Mouse (Mus musculus) intestine, embryonic 16.5 days (tissue): ENCODE data around the gene Syn2. TPM values are rescaled to one million over a fixed set of nuclear protein-coding genes. Genes with fewer than 3 reads are reported as not detected.

Experiments used
- ATAC-seq: fragments of 200-750 bp; cut with Nextera tagmentation; 2 replicates; pipeline ENCODE4 v1.8.0; 2017; ENCODE audit warnings: moderate TSS enrichment, moderate library complexity
- H3K27ac ChIP-seq: fragments of 300-500 bp; sonication (generic); 2 replicates; pipeline ENCODE4 v1.5.1; 2014; ENCODE audit warnings: mild to moderate bottlenecking, low read length
- H3K27me3 ChIP-seq: fragments of 300-500 bp; sonication (generic); replicated peaks from 2 replicates; pipeline ENCODE4 v1.6.1; 2014; ENCODE audit warnings: low read length, control low read depth, mixed read lengths; ENCODE audit not compliant: control insufficient read depth, insufficient read depth
- H3K36me3 ChIP-seq: fragments of 300-500 bp; sonication (generic); 2 replicates; pipeline ENCODE4 v1.6.1; 2014; ENCODE audit warnings: low read length, control low read depth; ENCODE audit not compliant: control insufficient read depth, insufficient read depth
- H3K4me1 ChIP-seq: fragments of 300-500 bp; sonication (generic); 2 replicates; pipeline ENCODE4 v1.6.1; 2014; ENCODE audit warnings: low read length, control low read depth, mixed read lengths; ENCODE audit not compliant: control insufficient read depth, insufficient read depth
- H3K4me2 ChIP-seq: fragments of 300-500 bp; sonication (generic); 2 replicates; pipeline ENCODE4 v1.6.1; 2014; ENCODE audit warnings: low read depth, low read length, control low read depth
- H3K4me3 ChIP-seq: fragments of 300-500 bp; sonication (generic); 2 replicates; pipeline ENCODE4 v1.5.1; 2014; ENCODE audit warnings: mild to moderate bottlenecking, low read length
- H3K9ac ChIP-seq: fragments of 300-500 bp; sonication (generic); 2 replicates; pipeline ENCODE4 v1.6.1; 2014; ENCODE audit warnings: low read depth, low read length
- H3K9me3 ChIP-seq: fragments of 300-500 bp; sonication (generic); 2 replicates; pipeline ENCODE4 v1.6.1; 2016; ENCODE audit warnings: low read length, control low read depth; ENCODE audit not compliant: control insufficient read depth
- WGBS: fragments of 180-500 bp; shearing (Covaris S2); extraction: QIAGEN DNeasy Blood & Tissue Kit; methylation state at CpG from one replicate; pipeline ENCODE4 v1.1.7; 2014; 5-methylcytosine and 5-hydroxymethylcytosine counted together
- polyA plus RNA-seq: library from polyadenylated mRNA; unstranded; fragments of >200 nt; fragmentation: Nextera tagmentation; extraction: Ambion mirVana; gene quantifications from 2 replicates; pipeline ENCODE4 v1.2.1, GENCODE M21; 2015

Syn2 gene
- polyA plus RNA-seq, 1 experiment from 2014 or later: 0.89 TPM

DNA sequence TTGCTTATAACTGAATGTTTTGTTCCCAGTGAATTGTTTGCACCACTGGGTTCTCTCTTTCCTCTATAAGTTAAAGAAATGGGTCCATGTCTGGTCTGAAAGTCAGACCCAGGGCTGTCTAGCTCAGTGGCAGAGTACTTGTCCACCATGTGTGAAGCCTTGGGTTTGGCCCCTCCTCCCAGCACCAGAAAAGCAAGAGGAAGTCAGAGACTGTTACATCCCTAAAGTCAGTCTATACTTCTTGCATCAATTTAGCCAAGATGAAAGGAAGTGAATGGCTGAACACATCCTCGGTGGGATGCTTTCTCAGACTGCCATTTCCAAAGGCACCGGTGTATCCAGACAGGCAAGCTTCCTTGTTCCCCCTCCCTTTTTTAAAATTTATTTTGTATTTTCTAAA, 156.4 kb downstream of the Syn2 start:
- 76% methylated on average over 2 of the region's 2 CpGs for WGBS
- no peak for ATAC-seq

DNA sequence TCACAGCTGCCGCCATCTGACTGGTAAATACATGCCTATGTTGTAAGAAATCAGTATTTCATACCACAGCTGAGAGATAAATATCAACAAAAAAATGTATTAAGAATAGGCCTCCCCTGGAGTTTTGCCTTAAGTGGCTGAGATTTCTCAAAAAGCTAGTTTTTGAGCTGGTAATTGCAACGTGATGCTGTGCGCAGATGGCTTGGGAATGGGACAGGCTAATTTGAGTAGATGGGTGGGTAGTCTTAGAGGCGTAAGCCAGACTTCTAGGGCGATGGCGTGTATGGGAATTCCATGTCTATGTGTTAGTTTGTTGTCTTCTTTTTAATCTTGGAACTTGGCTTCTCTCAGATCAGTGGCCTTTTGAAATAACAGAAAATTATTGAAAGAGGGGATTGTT, 157.1 kb downstream of the Syn2 start:
- H3K9me3 ChIP-seq: no peaks in the 10 kb centered on the region
- ATAC-seq: no peak

More for the DNA sequence above, 156.4 kb downstream of the Syn2 start:
- no peaks in the 10 kb centered on the region for H3K4me1 ChIP-seq
- H3K27ac ChIP-seq: no peak overlapping the region
- H3K9me3 ChIP-seq: no peaks in the 10 kb centered on the region
- H3K36me3 ChIP-seq: no peaks in the 10 kb centered on the region
- no peaks in the 10 kb centered on the region for H3K27me3 ChIP-seq
- no peak overlapping the region for H3K9ac ChIP-seq
- H3K4me2 ChIP-seq: no peak overlapping the region
- no peak overlapping the region for H3K4me3 ChIP-seq

DNA sequence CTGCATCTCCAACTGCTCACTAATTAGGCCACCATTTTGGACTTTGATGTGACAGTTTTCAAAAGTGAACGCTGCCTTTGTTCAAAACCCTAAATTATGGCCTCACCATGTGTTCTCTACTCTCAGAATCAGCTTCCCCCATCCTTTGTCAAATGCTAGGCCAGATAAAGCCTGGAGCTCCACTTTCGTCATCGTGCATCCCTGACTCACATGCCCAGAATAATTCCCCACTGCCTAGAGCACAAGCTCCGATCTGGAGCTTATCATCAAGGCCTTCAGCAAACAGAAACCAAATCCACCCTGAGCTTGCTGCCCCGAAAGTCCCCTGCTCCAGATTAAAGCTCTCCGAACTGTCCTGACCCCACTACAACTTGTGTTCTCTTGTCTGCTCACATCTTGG, 157.9 kb downstream of the Syn2 start:
- H3K4me2 ChIP-seq: no peak overlapping the region
- H3K4me1 ChIP-seq: no peaks in the 10 kb centered on the region
- H3K27ac ChIP-seq: no peak overlapping the region
- WGBS: 57% methylated on average over 6 of the region's 6 CpGs
- no peaks in the 10 kb centered on the region for H3K27me3 ChIP-seq
- no peak overlapping the region for H3K4me3 ChIP-seq
- H3K9me3 ChIP-seq: no peaks in the 10 kb centered on the region
- no peak for ATAC-seq
- H3K36me3 ChIP-seq: no peaks in the 10 kb centered on the region
- H3K9ac ChIP-seq: no peak overlapping the region

More for the DNA sequence above, 157.1 kb downstream of the Syn2 start:
- WGBS: 88% methylated on average over 6 of the region's 6 CpGs
- Histone ChIP-seq H3K36me3 (no peaks in the 10 kb centered on the region), H3K9ac (no peak overlapping the region), H3K4me3 (no peak overlapping the region), H3K27ac (no peak overlapping the region), H3K4me2 (no peak overlapping the region), H3K27me3 (no peaks in the 10 kb centered on the region), H3K4me1 (no peaks in the 10 kb centered on the region)

DNA sequence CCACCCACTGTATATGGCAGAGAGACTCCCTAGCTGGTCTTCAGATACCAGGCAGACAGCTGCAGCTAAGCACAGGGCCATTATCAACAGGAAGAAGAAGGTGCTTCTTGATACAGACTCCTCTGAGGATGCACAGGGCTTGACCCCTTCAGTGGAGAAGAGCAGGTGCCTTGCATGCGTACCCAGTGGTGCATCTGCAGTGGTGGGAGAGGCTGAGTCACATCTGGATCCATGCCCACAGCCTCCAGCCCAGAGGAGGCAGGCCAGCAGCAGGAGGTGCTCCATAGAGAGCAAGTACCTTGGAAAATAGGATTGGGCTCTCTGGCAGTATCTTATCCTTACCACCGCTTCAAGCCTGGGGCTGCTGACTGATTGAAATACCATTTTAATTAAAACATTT, 159.2 kb downstream of the Syn2 start:
- Histone ChIP-seq H3K4me3 (no peak overlapping the region), H3K27me3 (no peaks in the 10 kb centered on the region), H3K9me3 (no peaks in the 10 kb centered on the region), H3K4me2 (no peak overlapping the region), H3K4me1 (no peaks in the 10 kb centered on the region), H3K36me3 (no peaks in the 10 kb centered on the region), H3K27ac (no peak overlapping the region), H3K9ac (no peak overlapping the region)
- 83% methylated on average over 2 of the region's 2 CpGs for WGBS
- ATAC-seq: no peak

DNA sequence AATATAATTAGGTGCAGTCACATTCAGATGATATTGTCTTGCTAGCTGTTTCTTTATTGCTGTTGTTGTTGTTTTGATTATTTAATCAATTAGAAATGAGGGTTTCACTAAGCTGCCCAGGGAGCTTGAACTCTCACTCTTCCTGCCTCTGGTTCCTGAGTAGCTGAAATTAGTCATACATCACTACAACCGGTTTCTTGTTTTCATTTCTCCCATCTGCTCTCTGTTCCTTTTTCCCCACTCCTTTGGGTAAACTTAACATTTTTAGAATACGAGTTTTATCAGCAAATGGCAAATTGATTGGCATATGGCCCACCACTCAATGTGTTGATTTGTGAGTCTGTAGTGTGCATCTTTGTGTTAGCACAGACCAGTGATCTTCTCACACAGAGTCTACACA, 172.4 kb downstream of the Syn2 start:
- H3K27me3 ChIP-seq: no peaks in the 10 kb centered on the region
- H3K36me3 ChIP-seq: no peaks in the 10 kb centered on the region
- H3K4me1 ChIP-seq: no peaks in the 10 kb centered on the region
- no peak overlapping the region for H3K4me2 ChIP-seq
- WGBS: 57% methylated on average over 2 of the region's 2 CpGs
- ATAC-seq: no peak
- H3K9me3 ChIP-seq: no peaks in the 10 kb centered on the region
- H3K27ac ChIP-seq: no peak overlapping the region
- H3K4me3 ChIP-seq: no peak overlapping the region
- H3K9ac ChIP-seq: no peak overlapping the region

DNA sequence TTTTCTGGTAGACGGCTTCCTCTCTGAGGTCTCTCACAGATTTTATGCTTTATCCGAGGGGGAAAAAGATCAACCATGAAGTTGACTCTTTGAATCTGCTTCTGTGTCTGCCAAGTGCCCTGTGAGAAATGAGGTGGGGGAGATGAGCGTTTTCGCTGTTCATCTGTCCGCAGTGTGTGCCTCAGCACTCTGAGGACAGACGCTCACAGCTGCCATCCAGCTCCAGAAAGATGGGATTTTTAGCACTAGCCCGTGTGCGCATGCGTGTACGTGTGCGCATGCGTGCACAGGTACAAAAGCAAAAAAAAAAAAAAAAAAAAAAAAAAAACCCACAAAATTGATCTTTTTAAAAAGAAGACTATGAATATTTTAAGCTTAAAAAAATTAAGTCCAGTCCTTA, 178.1 kb downstream of the Syn2 start:
- H3K9me3 ChIP-seq: no peaks in the 10 kb centered on the region
- no peak for ATAC-seq
- no peak overlapping the region for H3K4me3 ChIP-seq
- 67% methylated on average over 12 of the region's 12 CpGs for WGBS
- H3K4me2 ChIP-seq: no peak overlapping the region
- peaks cover 14% of the 10 kb centered on the region for H3K4me1 ChIP-seq
- H3K9ac ChIP-seq: no peak overlapping the region
- no peaks in the 10 kb centered on the region for H3K36me3 ChIP-seq
- no peaks in the 10 kb centered on the region for H3K27me3 ChIP-seq
- no peak overlapping the region for H3K27ac ChIP-seq

DNA sequence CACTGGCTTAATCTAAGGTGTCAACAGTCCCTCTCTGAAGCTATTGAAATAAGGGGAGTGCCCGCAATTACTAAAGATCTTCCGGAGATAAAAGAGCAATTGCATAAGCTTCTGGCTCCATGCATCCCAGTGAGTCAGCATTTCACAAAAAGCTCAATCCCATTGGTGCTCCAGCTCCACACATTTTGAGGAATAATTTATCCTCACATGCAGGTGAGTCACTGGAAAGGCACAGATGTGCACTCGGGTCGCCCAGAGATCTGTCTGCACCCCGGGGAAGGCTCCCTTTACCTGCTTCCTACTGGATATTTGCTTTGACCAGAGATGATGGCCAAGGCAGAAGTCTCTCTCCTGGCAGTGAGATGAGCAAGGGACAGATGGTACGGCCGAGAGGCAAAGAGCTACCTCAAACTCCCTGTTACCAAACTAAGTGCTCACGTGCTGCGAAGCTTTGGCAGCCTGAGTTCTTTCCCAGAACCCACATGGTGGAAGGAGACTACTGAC, 178.6 kb downstream of the Syn2 start:
- Histone ChIP-seq H3K9ac (no peak overlapping the region), H3K4me3 (no peak overlapping the region), H3K9me3 (no peaks in the 10 kb centered on the region), H3K27ac (no peak overlapping the region; the same call in 1 of the 2 replicates), H3K4me2 (no peak overlapping the region), H3K27me3 (no peaks in the 10 kb centered on the region), H3K36me3 (no peaks in the 10 kb centered on the region), H3K4me1 (peaks cover 14% of the 10 kb centered on the region)
- WGBS: 56% methylated on average over 9 of the region's 9 CpGs
- ATAC-seq: peak; percentile 40

DNA sequence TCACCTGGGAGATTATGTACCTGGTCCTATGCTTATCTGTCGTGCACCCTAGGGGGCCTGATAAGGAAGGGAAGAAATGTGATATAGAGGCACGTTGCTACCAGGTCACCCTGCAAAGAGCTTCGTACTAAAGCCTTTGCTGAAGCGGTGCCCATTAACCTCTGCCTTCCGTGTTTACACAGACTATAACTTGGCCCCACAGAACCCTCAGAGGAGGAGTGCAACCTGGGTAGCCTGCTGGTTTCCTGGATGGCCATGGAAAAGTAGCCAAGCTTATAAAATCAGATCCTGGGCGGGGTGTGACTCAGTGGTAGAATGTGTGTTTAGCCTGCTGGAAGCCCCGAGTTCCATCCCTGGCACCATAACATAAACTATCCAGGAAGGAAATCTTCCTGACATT, 179.2 kb downstream of the Syn2 start:
- Histone ChIP-seq H3K36me3 (no peaks in the 10 kb centered on the region), H3K9me3 (no peaks in the 10 kb centered on the region), H3K4me2 (no peak overlapping the region), H3K27me3 (no peaks in the 10 kb centered on the region), H3K4me1 (peaks cover 14% of the 10 kb centered on the region), H3K9ac (no peak overlapping the region), H3K27ac (no peak overlapping the region), H3K4me3 (no peak overlapping the region)
- peak; percentile 53 for ATAC-seq
- 38% methylated on average over 7 of the region's 7 CpGs for WGBS

DNA sequence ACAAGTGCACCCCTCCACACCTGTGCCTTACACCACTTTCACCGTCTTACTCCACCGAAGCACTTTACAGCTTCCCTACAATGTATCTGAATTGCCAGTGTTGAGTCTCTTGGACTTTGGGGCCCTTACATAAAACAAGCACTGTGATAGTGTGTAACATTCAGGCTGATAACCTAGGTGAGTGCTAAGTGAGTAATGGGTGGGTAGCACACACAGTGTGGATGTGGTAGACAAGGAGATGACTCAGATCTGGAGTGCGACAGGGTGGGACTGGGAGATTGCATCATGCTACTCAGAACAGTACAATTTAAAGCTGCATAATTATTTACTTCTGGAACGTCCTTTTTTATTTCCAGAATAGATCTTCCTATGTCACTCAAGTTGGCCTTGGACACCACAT, 181.1 kb downstream of the Syn2 start:
- 61% methylated on average over 4 of the region's 4 CpGs for WGBS
- Histone ChIP-seq H3K27ac (no peak overlapping the region), H3K4me1 (peaks cover 17% of the 10 kb centered on the region), H3K4me3 (no peak overlapping the region), H3K9ac (no peak overlapping the region), H3K9me3 (no peaks in the 10 kb centered on the region), H3K27me3 (no peaks in the 10 kb centered on the region), H3K4me2 (no peak overlapping the region), H3K36me3 (no peaks in the 10 kb centered on the region)
- peak; percentile 95 for ATAC-seq

DNA sequence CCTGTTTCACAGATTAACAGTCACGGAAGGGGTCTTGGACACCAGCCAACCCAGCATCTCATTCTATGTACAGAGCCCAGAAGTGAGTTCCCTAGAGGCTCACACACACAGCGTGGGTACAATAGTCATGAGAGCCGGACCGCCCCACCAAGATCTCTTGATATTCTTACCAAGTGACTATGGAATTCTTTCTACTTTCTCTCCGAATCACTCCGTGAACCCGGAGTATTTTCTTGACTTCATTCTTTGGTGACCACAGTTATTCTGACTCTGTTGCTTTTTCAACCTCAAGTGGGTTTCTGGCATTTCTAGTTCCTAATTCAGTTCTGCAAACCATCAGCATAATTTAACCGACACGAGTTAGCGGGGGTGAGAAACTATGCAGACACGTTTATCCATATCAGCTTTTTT, 182.1 kb downstream of the Syn2 start:
- ATAC-seq: no peak
- no peak overlapping the region for H3K27ac ChIP-seq
- 63% methylated on average over 11 of the region's 11 CpGs for WGBS
- no peaks in the 10 kb centered on the region for H3K36me3 ChIP-seq
- H3K9me3 ChIP-seq: no peaks in the 10 kb centered on the region
- H3K4me2 ChIP-seq: no peak overlapping the region
- no peak overlapping the region for H3K9ac ChIP-seq
- H3K4me3 ChIP-seq: no peak overlapping the region
- peaks cover 17% of the 10 kb centered on the region for H3K4me1 ChIP-seq
- H3K27me3 ChIP-seq: no peaks in the 10 kb centered on the region
